ENCODE assay signal across 8 mouse cellular contexts in the genomic region with DNA sequence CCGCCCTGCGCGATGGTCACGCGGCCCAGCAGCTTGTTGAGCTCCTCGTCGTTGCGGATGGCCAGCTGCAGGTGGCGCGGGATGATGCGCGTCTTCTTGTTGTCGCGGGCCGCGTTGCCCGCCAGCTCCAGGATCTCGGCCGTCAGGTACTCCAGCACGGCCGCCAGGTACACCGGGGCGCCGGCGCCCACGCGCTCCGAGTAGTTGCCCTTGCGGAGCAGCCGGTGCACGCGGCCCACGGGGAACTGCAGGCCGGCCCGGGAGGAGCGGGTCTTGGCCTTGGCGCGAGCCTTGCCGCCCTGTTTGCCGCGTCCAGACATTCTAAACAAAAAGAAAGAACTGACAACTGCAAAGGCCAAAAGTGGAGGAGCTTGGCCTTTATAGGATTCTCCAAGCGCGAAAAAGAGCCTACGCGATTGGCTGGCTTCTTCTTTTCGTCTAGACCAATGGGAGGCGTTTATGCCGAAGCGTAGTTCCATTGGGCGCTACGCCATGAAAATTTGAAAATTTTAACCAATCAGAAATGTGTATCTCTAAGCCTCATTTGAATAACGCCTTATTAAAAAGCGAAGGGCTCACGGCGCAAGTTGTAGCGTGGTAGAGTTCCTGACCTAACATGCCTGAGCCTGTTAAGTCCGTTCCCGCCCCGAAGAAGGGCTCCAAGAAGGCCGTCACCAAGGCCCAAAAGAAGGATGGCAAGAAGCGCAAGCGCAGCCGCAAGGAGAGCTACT. TPM values are rescaled to one million over a fixed set of nuclear protein-coding genes. Genes with fewer than 3 reads are reported as not detected.
A peak's percentile ranks its signal among the peaks of the same experiment; 100 is the strongest.
DNase-seq lines count a peak whose midpoint lies in the region; ATAC-seq and TF ChIP-seq lines count a peak whose summit lies in the region.
"Not testable (repeated sequence)": the region's sequence is repeated elsewhere in the genome, so short reads cannot be mapped to it uniquely, and the experiment has no call there.

TSS of gene Hist1h2an (minus strand) at position 320 of the 731 bp plus-strand sequence.
TSS of gene Hist1h2bp (plus strand) at position 563 of the 731 bp plus-strand sequence.

- not testable (repeated sequence) for H3K36me3 ChIP-seq in hindbrain, embryonic 14.5 days (replicated peaks; ENCODE audit: control insufficient read depth, insufficient read depth)

- POLR2A ChIA-PET in Patski (lab: Charles Lee) = interaction anchor here (1.1 kb wide), 1 partner anchor 1754 kb away, joined by 3 read pairs; no protein-coding TSS in a partner anchor

- peak within 1 kb of the TSS; percentile 33 for H3K4me3 ChIP-seq in hindbrain, embryonic 14.5 days (replicated peaks; ENCODE audit: low read length)

- H3K9me3 ChIP-seq in hindbrain, embryonic 14.5 days (ENCODE audit: control insufficient read depth, low read length) = not testable (repeated sequence)

- peak; percentile 99 for DNase-seq in Patski (ENCODE audit: low read depth, low spot score)
- DNase-seq in cerebellum, postnatal 25 days = peak; percentile 85 to 87
- DNase-seq in frontal cortex, postnatal 25 days (ENCODE audit: low spot score in 2 of 2) = peak; percentile 70 to 82
- peak; percentile 100 for DNase-seq in hindbrain, embryonic 14.5 days (ENCODE audit: low spot score)
- DNase-seq in layer of hippocampus, postnatal 36 days = peak; percentile 81 to 87
- peak; percentile 96 for DNase-seq in lung, postnatal 36 days
- peak; percentile 99 for DNase-seq in retina, postnatal 1 day
- peak; percentile 69 to 88 for DNase-seq in urinary bladder, adult 18-20 months (ENCODE audit: low spot score in 2 of 2)

- H3K4me1 ChIP-seq in hindbrain, embryonic 14.5 days (replicated peaks; ENCODE audit: control insufficient read depth, insufficient read depth, low read length) = peaks cover 31% of the 10 kb centered on the region

- H3K4me2 ChIP-seq in hindbrain, embryonic 14.5 days (replicated peaks) = peak within 1 kb of the TSS; percentile 66

- H3K9ac ChIP-seq in hindbrain, embryonic 14.5 days = peak within 1 kb of the TSS; percentile 49

- WGBS in hindbrain, embryonic 14.5 days = under 1% methylated on average over 33 of the region's 63 CpGs

- peak; percentile 91 for ATAC-seq in Patski
- peak; percentile 95 for ATAC-seq in hindbrain, embryonic 14.5 days (ENCODE audit: low FRiP score)

- not testable (repeated sequence) for TF ChIP-seq CTCF in Patski (IDR thresholded peaks at IDR 0.05)

- CTCF ChIA-PET in Patski (lab: Charles Lee) = not testable (repeated sequence)

- peak within 1 kb of the TSS; percentile 70 for H3K27ac ChIP-seq in hindbrain, embryonic 14.5 days

- in situ Hi-C loops in Patski (cut with MboI; ENCODE audit: low pct_unique_long_range_greater_than_20kb) = loop anchor here (25.0 kb wide), 1 partner anchor 1975 kb away; the partner anchor contains the start of genes Hist1h1a, Hist1h2ab, Hist1h3a and Hist1h3b

- H3K27me3 ChIP-seq in Patski; hindbrain, embryonic 14.5 days (ENCODE audit: control insufficient read depth, insufficient read depth, low read length): not testable (repeated sequence)

RNA-seq across cellular contexts. Expression of gene Hist1h2an, which starts in this region (rescaled TPM):
- 4.5 TPM for polyA plus RNA-seq in Patski (2021)
- 1.3 TPM in 1 of 2 replicates, not detected in the other for polyA plus RNA-seq in hindbrain, embryonic 14.5 days (2014; fragmentation: Nextera tagmentation; extraction: Ambion mirVana)
- 1 to 10 TPM in 1 of 2 experiments, not detected in 1; 2.6 TPM for total RNA-seq in layer of hippocampus, postnatal 36 days (2021)

RNA-seq across cellular contexts. Expression of gene Hist1h2bp, which starts in this region (rescaled TPM):
- 0.45 TPM for polyA plus RNA-seq in Patski (2021)
- polyA plus RNA-seq in hindbrain, embryonic 14.5 days (2014; fragmentation: Nextera tagmentation; extraction: Ambion mirVana) = 0.82 and 1.1 TPM in 2 replicates
- 10 to 100 TPM in 1 of 2 experiments, 1 to 10 TPM in 1; 7.8 to 11.4 TPM for total RNA-seq in layer of hippocampus, postnatal 36 days (2021)

Comparison
In these comparisons a context has a peak if more than half of its experiments do, and no peak if none do; other contexts are left out.
1. Peak in every context shown above with its lines: DNase-seq, ATAC-seq, H3K4me3 ChIP-seq and H3K27ac ChIP-seq.